Mouse (Mus musculus) left cerebral cortex, adult 2 months (tissue): Measurements from ENCODE around the gene Fbxl12. TPM values are rescaled to one million over a fixed set of nuclear protein-coding genes. Genes with fewer than 3 reads are reported as not detected.
A peak's percentile ranks its signal among the peaks of the same experiment; 100 is the strongest.

Source experiments
- DNase-seq, 2 experiments: peaks; one replicate each; pipeline ENCODE4 v3.0.0; 2021 to 2022; ENCODE audit warnings: low spot score in 2 of 2, mixed read lengths in 1 of 2; ENCODE audit errors: extremely low spot score in 1 of 2
- H3K27ac ChIP-seq: fragments of 200-600 bp; 2 replicates; pipeline ENCODE4 v1.8.1; 2022
- H3K4me3 ChIP-seq: fragments of 200-600 bp; 2 replicates; pipeline ENCODE4 v1.8.1; 2022
- CTCF ChIP-seq: fragments of 200-600 bp; IDR thresholded peaks from 2 replicates; pipeline ENCODE4 v1.8.1; 2022; ENCODE audit warnings: antibody characterized with exemption, mild to moderate bottlenecking, moderate library complexity
- intact Hi-C: fragments of 180-260 bp; cut with DNase I; formaldehyde crosslinking; loops from one replicate; pipeline ENCODE4 v1.15.1; 2025
- total RNA-seq, 2 experiments: library from RNA; stranded (reverse); gene quantifications; 2 replicates each; pipeline ENCODE4 v1.2.3; 2021

Gene Fbxl12
- total RNA-seq, 2 experiments from 2014 or later, result 26.4 to 28.6 TPM

GRCm38 (mm10) chr9:20611976-20612375, 32.6 kb downstream of the Fbxl12 start:
- Histone ChIP-seq H3K27ac (no peak overlapping the region), H3K4me3 (no peak overlapping the region)
- no peak for DNase-seq
- intact Hi-C loops, result no loop called here
- no peak for TF ChIP-seq CTCF

GRCm38 (mm10) chr9:20609831-20610464, 34.6 kb downstream of the Fbxl12 start:
- no peak overlapping the region for H3K27ac ChIP-seq
- TF ChIP-seq CTCF, result no peak; the same call in 1 of the 2 replicates
- no peak for DNase-seq
- intact Hi-C loops, result loop anchor here (10.0 kb wide), 2 partner anchors 115 to 145 kb away; partner anchors contain the start of genes Zfp26 and Zfp426
- H3K4me3 ChIP-seq, result no peak overlapping the region

GRCm38 (mm10) chr9:20607100-20607974, 37.2 kb downstream of the Fbxl12 start:
- peak; percentile 84 to 87 for DNase-seq
- Histone ChIP-seq H3K4me3 (peak overlapping the region; percentile 52), H3K27ac (peak overlapping the region; percentile 96)
- intact Hi-C loops, result loop anchor here (1.0 to 10.0 kb wide), 3 partner anchors 26 to 143 kb away; partner anchors contain the start of genes Zfp26, Zfp426 and Zfp846
- no peak for TF ChIP-seq CTCF

- Histone ChIP-seq H3K4me3 (no peak overlapping the region), H3K27ac (no peak overlapping the region)
- no peak for DNase-seq
- intact Hi-C loops, result loop anchor here (10.0 kb wide), 2 partner anchors 111 to 141 kb away; partner anchors contain the start of genes Zfp26 and Zfp426
- no peak for TF ChIP-seq CTCF
Observed at GRCm38 (mm10) chr9:20606269-20606668, 38.3 kb downstream of the Fbxl12 start.

GRCm38 (mm10) chr9:20601270-20601669, 43.3 kb downstream of the Fbxl12 start:
- TF ChIP-seq CTCF, result no peak
- DNase-seq, result no peak
- H3K4me3 ChIP-seq, result no peak overlapping the region
- intact Hi-C loops, result loop anchor here (10.0 kb wide), 2 partner anchors 106 to 136 kb away; partner anchors contain the start of genes Zfp26 and Zfp426
- no peak overlapping the region for H3K27ac ChIP-seq

- H3K4me3 ChIP-seq, result peak within 1 kb of the TSS; percentile 74
- no peak; the same call in 1 of the 2 replicates for TF ChIP-seq CTCF
- H3K27ac ChIP-seq, result peak within 1 kb of the TSS; percentile 79
- DNase-seq, result peak; percentile 100
- intact Hi-C loops, result loop anchor here (1.0 to 5.0 kb wide), 6 partner anchors 26 to 959 kb away; partner anchors contain the start of genes Fbxl12, Zfp266 and Zfp317
Observed at GRCm38 (mm10) chr9:20581175-20581634, 63.4 kb downstream of the Fbxl12 start, which contains the start of gene Zfp846. Zfp846 (plus strand) TSS chr9:20581291.

- no peak for TF ChIP-seq CTCF
- H3K27ac ChIP-seq, result no peak overlapping the region
- intact Hi-C loops, result no loop called here
- no peak overlapping the region for H3K4me3 ChIP-seq
- DNase-seq, result no peak
Observed at GRCm38 (mm10) chr9:20576591-20576990, 68.0 kb downstream of the Fbxl12 start.

- TF ChIP-seq CTCF, result no peak
- H3K27ac ChIP-seq, result no peak overlapping the region
- DNase-seq, result no peak
- H3K4me3 ChIP-seq, result no peak overlapping the region
- intact Hi-C loops, result no loop called here
Observed at GRCm38 (mm10) chr9:20571060-20571459, 73.5 kb downstream of the Fbxl12 start.

Other genes with a start within 250 kb of the Fbxl12 start
- gene Zfp26, start 184.6 kb downstream of the Fbxl12 start, total RNA-seq, result 10 to 100 TPM; 26.0 to 31.4 TPM
- gene Zfp426, start 152.0 kb downstream of the Fbxl12 start, total RNA-seq, result 10 to 100 TPM; 30.7 to 33.7 TPM
- gene Zfp266, start 123.3 kb downstream of the Fbxl12 start, total RNA-seq, result 10 to 100 TPM; 41.3 to 44.3 TPM
- 10 to 100 TPM; 19.0 to 21.1 TPM for gene Zfp846, start 63.5 kb downstream of the Fbxl12 start, total RNA-seq
- 100 to 1,000 TPM; 289 to 312 TPM for gene Ubl5, start 1.9 kb downstream of the Fbxl12 start, total RNA-seq
- 10 to 100 TPM; 40.0 to 41.5 TPM for gene Pin1, start 7.3 kb upstream of the Fbxl12 start, total RNA-seq
- 100 to 1,000 TPM; 152 TPM for gene Olfm2, start 101.6 kb upstream of the Fbxl12 start, total RNA-seq
- gene Col5a3, start 170.3 kb upstream of the Fbxl12 start, total RNA-seq, result 1 to 10 TPM; 1.4 to 1.7 TPM
- not detected for gene Rdh8, start 173.7 kb upstream of the Fbxl12 start, total RNA-seq
- 10 to 100 TPM; 84.3 to 88.2 TPM for gene A230050P20Rik, start 223.9 kb upstream of the Fbxl12 start, total RNA-seq
- 10 to 100 TPM in 1 of 2 experiments, 1 to 10 TPM in 1; 9.8 to 10.1 TPM for gene Angptl6, start 235.0 kb upstream of the Fbxl12 start, total RNA-seq
- 10 to 100 TPM; 25.6 to 26.3 TPM for gene Ppan, start 243.4 kb upstream of the Fbxl12 start, total RNA-seq